Mouse (Mus musculus): ENCODE measurements around the gene Tomm40l. TPM values are rescaled to one million over a fixed set of nuclear protein-coding genes. Genes with fewer than 3 reads are reported as not detected.

Gene Tomm40l
- polyA plus RNA-seq (2012; rRNA removed) (26.3 and 29.4 TPM in 2 replicates), polyA plus RNA-seq (2014; fragmentation: Nextera tagmentation; extraction: Ambion mirVana) (28.6 and 29.2 TPM in 2 replicates)

GRCm38 (mm10) chr1:171222238-171223155 is at the start of gene Tomm40l:
Tomm40l (minus strand) TSS chr1:171222514.
- no peaks in the 10 kb centered on the region for H3K27me3 ChIP-seq (ENCODE audit: control insufficient read depth, insufficient read depth, low read length)
- H3K4me3 ChIP-seq (replicated peaks; ENCODE audit: low read length): peak within 1 kb of the TSS; percentile 57
- H3K9me3 ChIP-seq (ENCODE audit: control insufficient read depth, low read length): no peaks in the 10 kb centered on the region
- ATAC-seq (ENCODE audit: low FRiP score, low read depth): peak; percentile 99
- peak within 1 kb of the TSS; percentile 83 for H3K27ac ChIP-seq (replicated peaks; ENCODE audit: low read depth, low read length)
- peak within 1 kb of the TSS; percentile 58 for H3K9ac ChIP-seq (ENCODE audit: low read depth, low read length, severe bottlenecking)
- peak within 1 kb of the TSS; percentile 92 for H3K4me2 ChIP-seq (replicated peaks; ENCODE audit: low read depth, low read length, severe bottlenecking)
- H3K36me3 ChIP-seq (ENCODE audit: control insufficient read depth, insufficient read depth, low read length): peaks cover 16% of the 10 kb centered on the region
- peak; percentile 23; the same call in 1 of the 2 replicates for TF ChIP-seq POLR2A (IDR thresholded peaks at IDR 0.05; ENCODE audit: borderline replicate concordance, extremely low read depth, insufficient read depth, insufficient read length)
- peaks cover 8% of the 10 kb centered on the region for H3K4me1 ChIP-seq (ENCODE audit: control insufficient read depth, insufficient read depth, low read length)
- DNase-seq (ENCODE audit: low spot score): peak; percentile 100
- WGBS: 2% methylated on average over 28 of the region's 28 CpGs

- no peak overlapping the region for H3K4me2 ChIP-seq (replicated peaks; ENCODE audit: low read depth, low read length, severe bottlenecking)
- 95% methylated on average over 3 of the region's 3 CpGs for WGBS
- H3K4me1 ChIP-seq (ENCODE audit: control insufficient read depth, insufficient read depth, low read length): peaks cover 13% of the 10 kb centered on the region
- no peak for DNase-seq (ENCODE audit: low spot score)
- H3K36me3 ChIP-seq (ENCODE audit: control insufficient read depth, insufficient read depth, low read length): peaks cover 48% of the 10 kb centered on the region
- ATAC-seq (ENCODE audit: low FRiP score, low read depth): no peak
- no peaks in the 10 kb centered on the region for H3K9me3 ChIP-seq (ENCODE audit: control insufficient read depth, low read length)
- no peak for TF ChIP-seq POLR2A (IDR thresholded peaks at IDR 0.05; ENCODE audit: borderline replicate concordance, extremely low read depth, insufficient read depth, insufficient read length)
- H3K9ac ChIP-seq (ENCODE audit: low read depth, low read length, severe bottlenecking): no peak overlapping the region
- no peak overlapping the region for H3K27ac ChIP-seq (replicated peaks; ENCODE audit: low read depth, low read length)
- H3K4me3 ChIP-seq (replicated peaks; ENCODE audit: low read length): no peak overlapping the region
- no peaks in the 10 kb centered on the region for H3K27me3 ChIP-seq (ENCODE audit: control insufficient read depth, insufficient read depth, low read length)
Measured at GRCm38 (mm10) chr1:171272086-171272485, 49.8 kb upstream of the Tomm40l start.

- TF ChIP-seq POLR2A (IDR thresholded peaks at IDR 0.05; ENCODE audit: borderline replicate concordance, extremely low read depth, insufficient read depth, insufficient read length): no peak
- no peak for DNase-seq (ENCODE audit: low spot score)
- H3K9ac ChIP-seq (ENCODE audit: low read depth, low read length, severe bottlenecking): no peak overlapping the region
Measured at GRCm38 (mm10) chr1:171271622-171272021, 49.3 kb upstream of the Tomm40l start.

GRCm38 (mm10) chr1:171271196-171271595 is 48.9 kb upstream of the Tomm40l start:
- DNase-seq (ENCODE audit: low spot score) (no peak), ATAC-seq (ENCODE audit: low FRiP score, low read depth) (no peak)
- Histone ChIP-seq H3K27ac (replicated peaks; ENCODE audit: low read depth, low read length) (no peak overlapping the region), H3K4me1 (ENCODE audit: control insufficient read depth, insufficient read depth, low read length) (peaks cover 13% of the 10 kb centered on the region), H3K4me2 (replicated peaks; ENCODE audit: low read depth, low read length, severe bottlenecking) (peak overlapping the region; percentile 96), H3K36me3 (ENCODE audit: control insufficient read depth, insufficient read depth, low read length) (peaks cover 39% of the 10 kb centered on the region), H3K27me3 (ENCODE audit: control insufficient read depth, insufficient read depth, low read length) (no peaks in the 10 kb centered on the region), H3K9ac (ENCODE audit: low read depth, low read length, severe bottlenecking) (peak overlapping the region; percentile 77), H3K4me3 (replicated peaks; ENCODE audit: low read length) (peak overlapping the region; percentile 88), H3K9me3 (ENCODE audit: control insufficient read depth, low read length) (no peaks in the 10 kb centered on the region)
- TF ChIP-seq POLR2A (IDR thresholded peaks at IDR 0.05; ENCODE audit: borderline replicate concordance, extremely low read depth, insufficient read depth, insufficient read length): no peak
- WGBS: 51% methylated on average over 9 of the region's 9 CpGs

More at GRCm38 (mm10) chr1:171271622-171272021, 49.3 kb upstream of the Tomm40l start:
- H3K27ac ChIP-seq (replicated peaks; ENCODE audit: low read depth, low read length): no peak overlapping the region
- no peaks in the 10 kb centered on the region for H3K27me3 ChIP-seq (ENCODE audit: control insufficient read depth, insufficient read depth, low read length)
- WGBS: 68% methylated on average over 10 of the region's 10 CpGs
- no peak for ATAC-seq (ENCODE audit: low FRiP score, low read depth)
- H3K4me3 ChIP-seq (replicated peaks; ENCODE audit: low read length): no peak overlapping the region; the same call in 1 of the 2 replicates
- H3K9me3 ChIP-seq (ENCODE audit: control insufficient read depth, low read length): no peaks in the 10 kb centered on the region
- peaks cover 13% of the 10 kb centered on the region for H3K4me1 ChIP-seq (ENCODE audit: control insufficient read depth, insufficient read depth, low read length)
- peaks cover 43% of the 10 kb centered on the region for H3K36me3 ChIP-seq (ENCODE audit: control insufficient read depth, insufficient read depth, low read length)
- no peak overlapping the region; the same call in 1 of the 2 replicates for H3K4me2 ChIP-seq (replicated peaks; ENCODE audit: low read depth, low read length, severe bottlenecking)

GRCm38 (mm10) chr1:171270573-171270900 is 48.2 kb upstream of the Tomm40l start:
- Histone ChIP-seq H3K27me3 (ENCODE audit: control insufficient read depth, insufficient read depth, low read length) (no peaks in the 10 kb centered on the region), H3K4me2 (replicated peaks; ENCODE audit: low read depth, low read length, severe bottlenecking) (peak overlapping the region; percentile 96), H3K36me3 (ENCODE audit: control insufficient read depth, insufficient read depth, low read length) (peaks cover 32% of the 10 kb centered on the region), H3K9ac (ENCODE audit: low read depth, low read length, severe bottlenecking) (peak overlapping the region; percentile 77), H3K4me1 (ENCODE audit: control insufficient read depth, insufficient read depth, low read length) (peaks cover 13% of the 10 kb centered on the region), H3K27ac (replicated peaks; ENCODE audit: low read depth, low read length) (no peak overlapping the region), H3K4me3 (replicated peaks; ENCODE audit: low read length) (peak overlapping the region; percentile 88), H3K9me3 (ENCODE audit: control insufficient read depth, low read length) (no peaks in the 10 kb centered on the region)
- TF ChIP-seq POLR2A (IDR thresholded peaks at IDR 0.05; ENCODE audit: borderline replicate concordance, extremely low read depth, insufficient read depth, insufficient read length): no peak
- 5% methylated on average over 19 of the region's 19 CpGs for WGBS
- DNase-seq (ENCODE audit: low spot score) (no peak), ATAC-seq (ENCODE audit: low FRiP score, low read depth) (peak; percentile 35; the same call in 1 of the 2 replicates)

All from limb, embryonic 14.5 days (tissue).